Mouse (Mus musculus) hindbrain, embryonic 11.5 days (tissue): ENCODE results near the gene Foxm1. TPM values are rescaled to one million over a fixed set of nuclear protein-coding genes. Genes with fewer than 3 reads are reported as not detected.

Experiments
- ATAC-seq: fragments of 200-750 bp; cut with Nextera tagmentation; 2 replicates; pipeline ENCODE4 v1.8.0; 2017; ENCODE audit warnings: mild to moderate bottlenecking, moderate TSS enrichment, moderate library complexity; ENCODE audit not compliant: low FRiP score
- DNase-seq: peaks from one replicate; pipeline ENCODE4 v3.0.0-alpha.2; 2015; ENCODE audit warnings: low spot score
- H3K27ac ChIP-seq: fragments of 300-500 bp; sonication (generic); 2 replicates; pipeline ENCODE4 v1.5.1; 2014; ENCODE audit warnings: mild to moderate bottlenecking, low read depth, low read length
- H3K27me3 ChIP-seq: fragments of 300-500 bp; sonication (generic); 2 replicates; pipeline ENCODE4 v1.6.1; 2014; ENCODE audit warnings: mild to moderate bottlenecking, low read length, moderate library complexity, mixed read lengths; ENCODE audit not compliant: control insufficient read depth, insufficient read depth
- H3K36me3 ChIP-seq: fragments of 300-500 bp; sonication (generic); 2 replicates; pipeline ENCODE4 v1.6.1; 2014; ENCODE audit warnings: mild to moderate bottlenecking, low read length, moderate library complexity, mixed read lengths; ENCODE audit not compliant: control insufficient read depth, insufficient read depth
- H3K4me1 ChIP-seq: fragments of 300-500 bp; sonication (generic); replicated peaks from 2 replicates; pipeline ENCODE4 v1.6.1; 2014; ENCODE audit warnings: low read length, mixed read lengths; ENCODE audit not compliant: control insufficient read depth, insufficient read depth
- H3K4me2 ChIP-seq: fragments of 300-500 bp; sonication (generic); replicated peaks from 2 replicates; pipeline ENCODE4 v1.6.1; 2014; ENCODE audit warnings: mild to moderate bottlenecking, low read depth, low read length
- H3K4me3 ChIP-seq: fragments of 300-500 bp; sonication (generic); 2 replicates; pipeline ENCODE4 v1.5.1; 2014; ENCODE audit warnings: low read depth, low read length
- H3K9ac ChIP-seq: fragments of 300-500 bp; sonication (generic); 2 replicates; pipeline ENCODE4 v1.6.1; 2014; ENCODE audit warnings: low read depth, low read length
- H3K9me3 ChIP-seq: fragments of 300-500 bp; sonication (generic); 2 replicates; pipeline ENCODE4 v1.6.1; 2016; ENCODE audit warnings: low read length; ENCODE audit not compliant: control insufficient read depth
- WGBS: fragments of 180-500 bp; shearing (Covaris S2); extraction: QIAGEN DNeasy Blood & Tissue Kit; methylation state at CpG from one replicate; pipeline ENCODE4 v1.1.7; 2014; 5-methylcytosine and 5-hydroxymethylcytosine counted together
- polyA plus RNA-seq: library from polyadenylated mRNA; unstranded; fragments of >200 nt; fragmentation: Nextera tagmentation; extraction: Ambion mirVana; gene quantifications from 2 replicates; pipeline ENCODE4 v1.2.1, GENCODE M21; 2014

The Foxm1 gene
- polyA plus RNA-seq, 1 experiment from 2014 or later = 46.1 TPM

GRCm38 (mm10) chr6:128408544-128409125 is 45.9 kb downstream of the Foxm1 start:
- peaks cover 7% of the 10 kb centered on the region; the same call in 1 of the 2 replicates for H3K36me3 ChIP-seq
- H3K4me2 ChIP-seq = no peak overlapping the region
- no peaks in the 10 kb centered on the region for H3K27me3 ChIP-seq
- WGBS = 85% methylated on average over 7 of the region's 7 CpGs
- ATAC-seq (no peak), DNase-seq (no peak)
- no peaks in the 10 kb centered on the region for H3K9me3 ChIP-seq
- no peaks in the 10 kb centered on the region for H3K4me1 ChIP-seq
- no peak overlapping the region for H3K9ac ChIP-seq
- no peak overlapping the region for H3K4me3 ChIP-seq
- no peak overlapping the region for H3K27ac ChIP-seq

GRCm38 (mm10) chr6:128410305-128410704 is 47.5 kb downstream of the Foxm1 start:
- no peaks in the 10 kb centered on the region for H3K4me1 ChIP-seq
- H3K36me3 ChIP-seq = peaks cover 7% of the 10 kb centered on the region; the same call in 1 of the 2 replicates
- H3K4me2 ChIP-seq = no peak overlapping the region
- WGBS = 93% methylated on average over 13 of the region's 13 CpGs
- ATAC-seq (no peak), DNase-seq (no peak)
- no peak overlapping the region for H3K9ac ChIP-seq
- H3K27me3 ChIP-seq = no peaks in the 10 kb centered on the region
- H3K27ac ChIP-seq = no peak overlapping the region
- no peaks in the 10 kb centered on the region for H3K9me3 ChIP-seq
- H3K4me3 ChIP-seq = no peak overlapping the region

GRCm38 (mm10) chr6:128411115-128411514 is 48.3 kb downstream of the Foxm1 start:
- WGBS = 14% methylated on average over 3 of the region's 3 CpGs
- Histone ChIP-seq H3K27ac (no peak overlapping the region), H3K4me3 (no peak overlapping the region), H3K4me1 (no peaks in the 10 kb centered on the region), H3K4me2 (no peak overlapping the region), H3K36me3 (peaks cover 7% of the 10 kb centered on the region; the same call in 1 of the 2 replicates), H3K9me3 (no peaks in the 10 kb centered on the region), H3K27me3 (no peaks in the 10 kb centered on the region), H3K9ac (no peak overlapping the region)
- peak; percentile 50; the same call in 1 of the 2 replicates for ATAC-seq
- peak; percentile 87 for DNase-seq

- Histone ChIP-seq H3K4me1 (no peaks in the 10 kb centered on the region), H3K9me3 (no peaks in the 10 kb centered on the region), H3K4me2 (no peak overlapping the region), H3K27ac (no peak overlapping the region), H3K27me3 (no peaks in the 10 kb centered on the region), H3K9ac (no peak overlapping the region), H3K36me3 (0 out of 2 replicates have a peak, but pooled peaks cover 2% of the 10 kb centered on the region), H3K4me3 (no peak overlapping the region)
- 86% methylated on average over 5 of the region's 5 CpGs for WGBS
- DNase-seq = no peak
- ATAC-seq = no peak
These were observed 53.4 kb downstream of the Foxm1 start for GRCm38 (mm10) chr6:128416169-128416568.

- Histone ChIP-seq H3K27ac (no peak overlapping the region), H3K4me2 (no peak overlapping the region), H3K9ac (no peak overlapping the region), H3K9me3 (no peaks in the 10 kb centered on the region), H3K36me3 (no peaks in the 10 kb centered on the region), H3K27me3 (no peaks in the 10 kb centered on the region), H3K4me3 (no peak overlapping the region), H3K4me1 (no peaks in the 10 kb centered on the region)
- ATAC-seq = no peak
- WGBS = 92% methylated on average over 1 of the region's 1 CpGs
- no peak for DNase-seq
These were observed 55.3 kb downstream of the Foxm1 start for GRCm38 (mm10) chr6:128418076-128418475.

GRCm38 (mm10) chr6:128421036-128421435 is 58.3 kb downstream of the Foxm1 start:
- 97% methylated on average over 2 of the region's 2 CpGs for WGBS
- Histone ChIP-seq H3K4me3 (no peak overlapping the region), H3K36me3 (no peaks in the 10 kb centered on the region), H3K27ac (no peak overlapping the region), H3K27me3 (no peaks in the 10 kb centered on the region), H3K9ac (no peak overlapping the region), H3K9me3 (no peaks in the 10 kb centered on the region), H3K4me1 (0 out of 2 replicates have a peak, but pooled peaks cover 2% of the 10 kb centered on the region), H3K4me2 (no peak overlapping the region)
- ATAC-seq = no peak
- DNase-seq = no peak

- H3K36me3 ChIP-seq = no peaks in the 10 kb centered on the region
- H3K4me2 ChIP-seq = no peak overlapping the region
- no peak for DNase-seq
- no peak overlapping the region for H3K9ac ChIP-seq
- H3K4me3 ChIP-seq = no peak overlapping the region
- H3K4me1 ChIP-seq = 0 out of 2 replicates have a peak, but pooled peaks cover 2% of the 10 kb centered on the region
- H3K27me3 ChIP-seq = no peaks in the 10 kb centered on the region
- no peak for ATAC-seq
- H3K9me3 ChIP-seq = no peaks in the 10 kb centered on the region
- 92% methylated on average over 3 of the region's 3 CpGs for WGBS
- H3K27ac ChIP-seq = no peak overlapping the region
These were observed 58.7 kb downstream of the Foxm1 start for GRCm38 (mm10) chr6:128421480-128421879.

- peak overlapping the region; percentile 69 for H3K9ac ChIP-seq
- H3K36me3 ChIP-seq = no peaks in the 10 kb centered on the region
- no peaks in the 10 kb centered on the region for H3K9me3 ChIP-seq
- H3K4me1 ChIP-seq = 0 out of 2 replicates have a peak, but pooled peaks cover 2% of the 10 kb centered on the region
- no peak for DNase-seq
- no peak for ATAC-seq
- H3K27me3 ChIP-seq = no peaks in the 10 kb centered on the region
- peak overlapping the region; percentile 63 for H3K4me3 ChIP-seq
- 52% methylated on average over 15 of the region's 16 CpGs for WGBS
- peak overlapping the region; percentile 95 for H3K27ac ChIP-seq
- H3K4me2 ChIP-seq = peak overlapping the region; percentile 69
These were observed 60.9 kb downstream of the Foxm1 start for GRCm38 (mm10) chr6:128423496-128424268.
